Mouse (Mus musculus): Measurements from ENCODE around the gene Rab9b.

- TF ChIP-seq CTCF (conservative IDR thresholded peaks at IDR 0.05; ENCODE audit: insufficient read depth, insufficient read length, low read depth, low read length) (no peak), POLR2A (IDR thresholded peaks at IDR 0.05; ENCODE audit: low read depth, low read length) (no peak)
These were observed 39.9 kb downstream of the Rab9b start for GRCm38 (mm10) chrX:136828610-136829009.

Measured in kidney, adult 2 months (tissue).